Mouse (Mus musculus) liver, postnatal 0 days (tissue): ENCODE data around the gene Appl1. TPM values are rescaled to one million over a fixed set of nuclear protein-coding genes. Genes with fewer than 3 reads are reported as not detected.
A peak's percentile ranks its signal among the peaks of the same experiment; 100 is the strongest.

Source experiments
- ATAC-seq: fragments of 200-750 bp; cut with Nextera tagmentation; 2 replicates; pipeline ENCODE4 v1.8.0; 2017; ENCODE audit warnings: mild to moderate bottlenecking, moderate library complexity
- DNase-seq: peaks from one replicate; pipeline ENCODE4 v3.0.0-alpha.2; 2016
- H3K27ac ChIP-seq: fragments of 300-500 bp; sonication (generic); 2 replicates; pipeline ENCODE4 v1.5.1; 2014; ENCODE audit warnings: antibody characterized with exemption, moderate library complexity, mild to moderate bottlenecking, low read depth
- H3K27me3 ChIP-seq: fragments of 300-500 bp; sonication (generic); 2 replicates; pipeline ENCODE4 v1.6.1; 2014; ENCODE audit warnings: low read length, control low read depth, mixed read lengths; ENCODE audit not compliant: insufficient read depth
- H3K36me3 ChIP-seq: fragments of 300-500 bp; sonication (generic); replicated peaks from 2 replicates; pipeline ENCODE4 v1.6.1; 2014; ENCODE audit warnings: mild to moderate bottlenecking, control low read depth, low read length, moderate library complexity, mixed read lengths; ENCODE audit not compliant: insufficient read depth
- H3K4me1 ChIP-seq: fragments of 300-500 bp; sonication (generic); 2 replicates; pipeline ENCODE4 v1.6.1; 2014; ENCODE audit warnings: antibody characterized with exemption, mild to moderate bottlenecking, control low read depth; ENCODE audit not compliant: insufficient read depth
- H3K4me2 ChIP-seq: fragments of 300-500 bp; sonication (generic); 2 replicates; pipeline ENCODE4 v1.6.1; 2014; ENCODE audit warnings: low read depth, mild to moderate bottlenecking, low read length, moderate library complexity, mixed read lengths
- H3K4me3 ChIP-seq: fragments of 300-500 bp; sonication (generic); 2 replicates; pipeline ENCODE4 v1.5.1; 2014; ENCODE audit warnings: low read depth, low read length
- H3K9ac ChIP-seq: fragments of 300-500 bp; sonication (generic); replicated peaks from 2 replicates; pipeline ENCODE4 v1.6.1; 2014; ENCODE audit warnings: mild to moderate bottlenecking, moderate library complexity
- H3K9me3 ChIP-seq: fragments of 300-500 bp; sonication (generic); 2 replicates; pipeline ENCODE4 v1.6.1; 2016; ENCODE audit warnings: mild to moderate bottlenecking, control low read depth, low read length, mixed read lengths
- CTCF ChIP-seq: sonication (generic); IDR thresholded peaks from 2 replicates; pipeline ENCODE4 v1.5.1; 2016; ENCODE audit warnings: antibody characterized with exemption, low read depth
- EP300 ChIP-seq: IDR thresholded peaks from 2 replicates; pipeline ENCODE4 v1.6.1; 2016; ENCODE audit warnings: antibody characterized with exemption, low read depth, mild to moderate bottlenecking
- WGBS: fragments of 180-500 bp; shearing (Covaris S2); extraction: QIAGEN DNeasy Blood & Tissue Kit; methylation state at CpG from one replicate; pipeline ENCODE4 v1.1.7; 2014; ENCODE audit not compliant: insufficient replicate concordance; 5-methylcytosine and 5-hydroxymethylcytosine counted together
- polyA plus RNA-seq: library from polyadenylated mRNA; unstranded; fragments of >200 nt; fragmentation: Nextera tagmentation; extraction: Ambion mirVana; gene quantifications from 2 replicates; pipeline ENCODE4 v1.2.1, GENCODE M21; 2015

Gene Appl1
- polyA plus RNA-seq, result 8.9 and 9.6 TPM in 2 replicates

GRCm38 (mm10) chr14:26971106-26971789, at the start of gene Appl1:
Appl1 (minus strand) TSS chr14:26971232.
- 31% methylated on average over 10 of the region's 10 CpGs for WGBS
- H3K9ac ChIP-seq, result peak within 1 kb of the TSS; percentile 94
- peak within 1 kb of the TSS; percentile 90 for H3K27ac ChIP-seq
- DNase-seq, result no peak
- H3K4me2 ChIP-seq, result peak within 1 kb of the TSS; percentile 93
- H3K4me1 ChIP-seq, result peaks cover 18% of the 10 kb centered on the region
- H3K36me3 ChIP-seq, result no peaks in the 10 kb centered on the region
- H3K4me3 ChIP-seq, result peak within 1 kb of the TSS; percentile 96
- H3K9me3 ChIP-seq, result no peaks in the 10 kb centered on the region
- H3K27me3 ChIP-seq, result no peaks in the 10 kb centered on the region
- ATAC-seq, result no peak
- no peak for TF ChIP-seq CTCF
- no peak for TF ChIP-seq EP300

GRCm38 (mm10) chr14:27019850-27020249, 48.8 kb upstream of the Appl1 start:
- 78% methylated on average over 14 of the region's 14 CpGs for WGBS
- ATAC-seq, result no peak
- no peak overlapping the region for H3K27ac ChIP-seq
- no peaks in the 10 kb centered on the region for H3K36me3 ChIP-seq
- no peaks in the 10 kb centered on the region for H3K9me3 ChIP-seq
- no peak overlapping the region for H3K4me3 ChIP-seq
- no peak overlapping the region for H3K9ac ChIP-seq
- no peak overlapping the region for H3K4me2 ChIP-seq
- no peak for TF ChIP-seq CTCF
- no peak for TF ChIP-seq EP300
- DNase-seq, result no peak
- H3K4me1 ChIP-seq, result no peaks in the 10 kb centered on the region
- H3K27me3 ChIP-seq, result no peaks in the 10 kb centered on the region

- no peaks in the 10 kb centered on the region for H3K36me3 ChIP-seq
- TF ChIP-seq CTCF, result no peak
- no peak overlapping the region for H3K27ac ChIP-seq
- H3K9ac ChIP-seq, result no peak overlapping the region
- no peaks in the 10 kb centered on the region for H3K9me3 ChIP-seq
- no peak overlapping the region for H3K4me2 ChIP-seq
- DNase-seq (no peak), ATAC-seq (no peak)
- no peaks in the 10 kb centered on the region for H3K27me3 ChIP-seq
- no peaks in the 10 kb centered on the region for H3K4me1 ChIP-seq
- H3K4me3 ChIP-seq, result no peak overlapping the region
- 77% methylated on average over 2 of the region's 2 CpGs for WGBS
Measured at GRCm38 (mm10) chr14:27017936-27018335, 46.9 kb upstream of the Appl1 start.

- Histone ChIP-seq H3K4me2 (no peak overlapping the region), H3K36me3 (no peaks in the 10 kb centered on the region), H3K4me3 (no peak overlapping the region), H3K27me3 (no peaks in the 10 kb centered on the region), H3K27ac (no peak overlapping the region), H3K9me3 (no peaks in the 10 kb centered on the region), H3K4me1 (no peaks in the 10 kb centered on the region), H3K9ac (no peak overlapping the region)
- TF ChIP-seq CTCF (no peak), EP300 (no peak)
- 48% methylated on average over 4 of the region's 4 CpGs for WGBS
- ATAC-seq (no peak), DNase-seq (no peak)
Measured at GRCm38 (mm10) chr14:27013658-27014057, 42.6 kb upstream of the Appl1 start.

GRCm38 (mm10) chr14:27011561-27011960, 40.5 kb upstream of the Appl1 start:
- TF ChIP-seq CTCF (no peak; the same call in 1 of the 2 replicates), EP300 (no peak)
- 71% methylated on average over 5 of the region's 5 CpGs for WGBS

GRCm38 (mm10) chr14:27005937-27006336, 34.9 kb upstream of the Appl1 start:
- no peak overlapping the region for H3K4me2 ChIP-seq
- H3K4me1 ChIP-seq, result no peaks in the 10 kb centered on the region
- no peaks in the 10 kb centered on the region for H3K27me3 ChIP-seq
- DNase-seq, result no peak
- ATAC-seq, result no peak
- WGBS, result 42% methylated on average over 6 of the region's 6 CpGs
- no peaks in the 10 kb centered on the region for H3K36me3 ChIP-seq
- no peaks in the 10 kb centered on the region for H3K9me3 ChIP-seq
- no peak overlapping the region for H3K9ac ChIP-seq
- H3K27ac ChIP-seq, result no peak overlapping the region
- no peak for TF ChIP-seq CTCF
- no peak overlapping the region for H3K4me3 ChIP-seq

More at GRCm38 (mm10) chr14:27011561-27011960, 40.5 kb upstream of the Appl1 start:
- no peaks in the 10 kb centered on the region for H3K36me3 ChIP-seq
- H3K27ac ChIP-seq, result no peak overlapping the region
- no peak overlapping the region for H3K9ac ChIP-seq
- no peaks in the 10 kb centered on the region for H3K9me3 ChIP-seq
- no peak for ATAC-seq
- no peaks in the 10 kb centered on the region for H3K27me3 ChIP-seq
- DNase-seq, result no peak
- H3K4me2 ChIP-seq, result no peak overlapping the region
- no peak overlapping the region for H3K4me3 ChIP-seq
- H3K4me1 ChIP-seq, result no peaks in the 10 kb centered on the region

GRCm38 (mm10) chr14:27004906-27005305, 33.9 kb upstream of the Appl1 start:
- Histone ChIP-seq H3K36me3 (no peaks in the 10 kb centered on the region), H3K9me3 (no peaks in the 10 kb centered on the region), H3K4me2 (no peak overlapping the region), H3K4me1 (no peaks in the 10 kb centered on the region), H3K27me3 (no peaks in the 10 kb centered on the region), H3K27ac (no peak overlapping the region), H3K9ac (no peak overlapping the region), H3K4me3 (no peak overlapping the region)
- DNase-seq (peak; percentile 44), ATAC-seq (no peak)
- 65% methylated on average over 7 of the region's 7 CpGs for WGBS
- no peak for TF ChIP-seq CTCF
- no peak for TF ChIP-seq EP300
